Mouse (Mus musculus) megakaryocyte, embryonic 14.5 days (primary cell): Measurements from ENCODE around the gene Ccdc163. TPM values are rescaled to one million over a fixed set of nuclear protein-coding genes. Genes with fewer than 3 reads are reported as not detected.
A peak's percentile ranks its signal among the peaks of the same experiment; 100 is the strongest.

Experiments used
- H3K27me3 ChIP-seq: replicated peaks from 2 replicates; pipeline ENCODE3; 2012; ENCODE audit warnings: inconsistent platforms
- H3K36me3 ChIP-seq: replicated peaks from 2 replicates; pipeline ENCODE3; 2012; ENCODE audit warnings: low read length, inconsistent platforms, mixed read lengths
- H3K4me1 ChIP-seq: 2 replicates; pipeline ENCODE4 v1.6.1; 2012; ENCODE audit warnings: inconsistent platforms
- H3K4me3 ChIP-seq: replicated peaks from 2 replicates; pipeline ENCODE3; 2012; ENCODE audit warnings: moderate library complexity, mild to moderate bottlenecking, inconsistent platforms
- H3K9me3 ChIP-seq: 2 replicates; pipeline ENCODE4 v1.6.1; 2012; ENCODE audit warnings: inconsistent platforms
- FLI1 ChIP-seq: IDR thresholded peaks from 2 replicates; pipeline ENCODE4 v1.6.1; 2012; ENCODE audit warnings: low read length, inconsistent platforms, mixed read lengths
- GATA1 ChIP-seq: IDR thresholded peaks from 3 replicates; pipeline ENCODE4 v1.6.1; 2012; ENCODE audit warnings: mixed read lengths, low read length, inconsistent platforms, borderline replicate concordance
- polyA plus RNA-seq: library from polyadenylated mRNA; stranded (reverse); fragments of >175 nt; gene quantifications from 2 replicates; pipeline ENCODE4 v1.2.3, GENCODE M21; 2012; ENCODE audit warnings: low replicate concordance; ENCODE audit not compliant: insufficient read depth

Gene Ccdc163
- polyA plus RNA-seq, 1 experiment: 1.9 TPM

DNA sequence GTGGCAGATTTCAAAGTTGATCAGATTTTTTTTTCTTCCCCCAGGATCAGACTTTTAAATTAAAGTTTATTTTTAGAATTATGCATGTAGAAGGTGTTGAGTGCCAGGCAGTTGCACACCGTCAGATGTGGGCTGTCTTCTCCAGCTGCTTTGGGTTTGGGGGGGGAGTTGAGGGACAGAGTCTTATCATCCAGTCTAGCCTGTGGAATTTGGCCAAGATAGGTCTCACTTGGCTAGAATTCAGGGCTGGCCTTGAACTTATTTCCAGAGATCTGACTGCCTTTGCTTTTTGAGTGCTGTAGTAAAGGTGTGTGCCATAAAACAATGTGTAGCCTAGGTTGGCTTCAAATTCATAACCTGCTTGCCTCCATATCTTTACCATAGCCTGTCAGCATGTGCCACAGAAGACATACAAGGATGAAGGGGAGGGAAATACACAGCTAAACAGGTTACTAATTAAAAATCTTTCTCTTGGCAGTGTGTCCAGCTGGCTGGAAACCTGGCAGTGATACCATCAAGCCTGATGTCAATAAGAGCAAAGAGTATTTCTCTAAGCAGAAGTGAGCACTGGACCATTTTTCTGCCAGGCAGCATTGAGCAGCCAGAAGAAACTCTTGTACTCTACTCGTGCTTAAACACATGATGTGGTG, 9.5 kb upstream of the Ccdc163 start:
- no peak for TF ChIP-seq FLI1
- TF ChIP-seq GATA1: no peak
- no peaks in the 10 kb centered on the region for H3K4me1 ChIP-seq
- H3K36me3 ChIP-seq: peaks cover 80% of the 10 kb centered on the region
- no peaks in the 10 kb centered on the region for H3K9me3 ChIP-seq
- H3K4me3 ChIP-seq: no peak overlapping the region
- no peaks in the 10 kb centered on the region for H3K27me3 ChIP-seq

DNA sequence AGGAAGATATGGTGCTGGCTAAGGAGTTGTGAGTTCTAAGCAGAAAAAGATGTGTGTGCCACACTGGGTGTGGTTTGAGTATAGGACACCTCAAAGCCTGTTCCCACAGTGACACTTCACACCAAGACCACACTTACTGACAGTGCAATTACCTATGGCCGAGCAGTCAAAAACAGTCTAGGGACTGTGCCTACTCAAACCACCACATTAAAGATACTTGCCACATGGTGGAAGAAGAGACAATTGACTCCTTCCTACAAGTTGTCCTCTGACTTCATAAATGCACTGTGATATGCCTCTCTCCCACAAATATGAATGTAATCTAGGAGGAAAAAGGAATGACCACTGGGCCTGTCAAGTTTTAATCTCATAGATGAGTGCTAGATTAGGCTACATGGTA, 7.3 kb upstream of the Ccdc163 start:
- H3K27me3 ChIP-seq: no peaks in the 10 kb centered on the region
- H3K9me3 ChIP-seq: no peaks in the 10 kb centered on the region
- no peaks in the 10 kb centered on the region for H3K4me1 ChIP-seq
- no peak overlapping the region for H3K4me3 ChIP-seq
- TF ChIP-seq FLI1: no peak
- no peak for TF ChIP-seq GATA1
- H3K36me3 ChIP-seq: peaks cover 69% of the 10 kb centered on the region

DNA sequence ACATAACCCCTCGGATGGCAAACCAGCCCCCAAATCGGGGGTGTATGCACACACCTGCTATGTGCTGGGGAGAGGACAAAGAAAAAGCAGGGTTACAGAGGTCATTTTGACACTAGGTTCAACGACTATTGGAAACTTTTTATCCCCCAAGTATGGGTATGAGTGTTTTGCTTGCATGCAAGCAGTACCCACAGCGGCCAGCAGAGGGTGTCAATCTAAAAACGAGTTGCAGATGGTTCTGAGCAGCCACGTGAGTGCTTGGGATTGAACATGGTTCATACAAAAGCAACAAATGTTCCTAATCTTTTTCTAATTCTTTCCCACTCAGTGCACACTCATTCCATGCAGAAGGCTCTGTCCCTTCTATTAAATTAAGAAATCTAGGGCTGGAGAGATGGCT, 4.5 kb upstream of the Ccdc163 start:
- no peaks in the 10 kb centered on the region for H3K27me3 ChIP-seq
- peaks cover 44% of the 10 kb centered on the region for H3K36me3 ChIP-seq
- peaks cover 19% of the 10 kb centered on the region; the same call in 1 of the 2 replicates for H3K4me1 ChIP-seq
- no peaks in the 10 kb centered on the region for H3K9me3 ChIP-seq
- no peak overlapping the region for H3K4me3 ChIP-seq
- TF ChIP-seq GATA1: no peak
- no peak for TF ChIP-seq FLI1

GRCm38 (mm10) chr4:116707666-116708065, 643 bp upstream of the Ccdc163 start:
- Histone ChIP-seq H3K4me1 (peaks cover 32% of the 10 kb centered on the region), H3K4me3 (peak overlapping the region; percentile 93), H3K36me3 (peaks cover 22% of the 10 kb centered on the region), H3K9me3 (no peaks in the 10 kb centered on the region), H3K27me3 (no peaks in the 10 kb centered on the region)
- TF ChIP-seq FLI1 (no peak), GATA1 (no peak)

- Histone ChIP-seq H3K4me1 (peaks cover 32% of the 10 kb centered on the region), H3K4me3 (peak overlapping the region; percentile 93), H3K9me3 (no peaks in the 10 kb centered on the region), H3K27me3 (no peaks in the 10 kb centered on the region), H3K36me3 (peaks cover 17% of the 10 kb centered on the region)
- TF ChIP-seq GATA1 (no peak), FLI1 (no peak)
Measured at GRCm38 (mm10) chr4:116708791-116709390, 582 bp downstream of the Ccdc163 start.

GRCm38 (mm10) chr4:116710154-116710553, 1.8 kb downstream of the Ccdc163 start:
- Histone ChIP-seq H3K4me3 (no peak overlapping the region), H3K9me3 (no peaks in the 10 kb centered on the region), H3K36me3 (peaks cover 16% of the 10 kb centered on the region), H3K27me3 (no peaks in the 10 kb centered on the region), H3K4me1 (peaks cover 32% of the 10 kb centered on the region)
- TF ChIP-seq GATA1: no peak
- TF ChIP-seq FLI1: no peak

DNA sequence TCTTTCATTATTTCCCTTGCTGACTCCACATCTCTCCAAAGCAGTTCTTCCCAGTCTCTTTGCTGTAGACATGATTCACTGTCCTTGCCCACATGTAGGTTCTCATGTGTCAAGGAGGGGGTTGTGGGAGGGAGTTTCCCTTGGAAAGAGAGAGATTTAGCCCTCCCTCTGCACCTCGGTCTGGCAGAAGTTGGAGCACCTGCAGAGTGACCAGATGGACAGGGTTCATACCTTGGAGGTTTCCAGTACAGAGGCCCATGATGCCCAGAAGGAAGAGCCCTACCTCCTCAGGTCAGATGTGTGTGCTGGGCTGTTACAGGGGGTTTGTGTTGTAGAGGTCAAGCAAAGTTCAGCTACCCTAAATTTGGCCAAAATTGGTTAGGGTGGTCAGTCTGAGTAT, 4.2 kb downstream of the Ccdc163 start:
- TF ChIP-seq FLI1: no peak
- no peak for TF ChIP-seq GATA1
- Histone ChIP-seq H3K27me3 (no peaks in the 10 kb centered on the region), H3K4me1 (peaks cover 19% of the 10 kb centered on the region), H3K4me3 (no peak overlapping the region), H3K36me3 (peaks cover 24% of the 10 kb centered on the region), H3K9me3 (no peaks in the 10 kb centered on the region)

GRCm38 (mm10) chr4:116719396-116719795, 11.1 kb downstream of the Ccdc163 start:
- no peaks in the 10 kb centered on the region for H3K9me3 ChIP-seq

GRCm38 (mm10) chr4:116720343-116721097, 12.2 kb downstream of the Ccdc163 start, which contains the start of gene Tesk2:
Tesk2 (plus strand) TSS chr4:116720948.
- H3K4me3 ChIP-seq: peak within 1 kb of the TSS; percentile 94
- peaks cover 21% of the 10 kb centered on the region for H3K4me1 ChIP-seq
- peaks cover 5% of the 10 kb centered on the region for H3K36me3 ChIP-seq
- H3K9me3 ChIP-seq: no peaks in the 10 kb centered on the region
- TF ChIP-seq FLI1 (no peak), GATA1 (no peak)
- peaks cover 5% of the 10 kb centered on the region for H3K27me3 ChIP-seq

More at GRCm38 (mm10) chr4:116719396-116719795, 11.1 kb downstream of the Ccdc163 start:
- Histone ChIP-seq H3K4me3 (no peak overlapping the region), H3K27me3 (peaks cover 5% of the 10 kb centered on the region), H3K36me3 (peaks cover 14% of the 10 kb centered on the region), H3K4me1 (peaks cover 21% of the 10 kb centered on the region)
- TF ChIP-seq GATA1 (no peak), FLI1 (no peak)

- peak overlapping the region; percentile 94 for H3K4me3 ChIP-seq
- H3K36me3 ChIP-seq: peaks cover under 1% of the 10 kb centered on the region
- H3K4me1 ChIP-seq: peaks cover 21% of the 10 kb centered on the region
- no peaks in the 10 kb centered on the region for H3K9me3 ChIP-seq
- TF ChIP-seq GATA1 (no peak), FLI1 (no peak)
- peaks cover 5% of the 10 kb centered on the region for H3K27me3 ChIP-seq
Measured at GRCm38 (mm10) chr4:116721098-116721628, 12.9 kb downstream of the Ccdc163 start.
